Comparison of ENCODE assay signal across 12 mouse cellular contexts in the genomic region with DNA sequence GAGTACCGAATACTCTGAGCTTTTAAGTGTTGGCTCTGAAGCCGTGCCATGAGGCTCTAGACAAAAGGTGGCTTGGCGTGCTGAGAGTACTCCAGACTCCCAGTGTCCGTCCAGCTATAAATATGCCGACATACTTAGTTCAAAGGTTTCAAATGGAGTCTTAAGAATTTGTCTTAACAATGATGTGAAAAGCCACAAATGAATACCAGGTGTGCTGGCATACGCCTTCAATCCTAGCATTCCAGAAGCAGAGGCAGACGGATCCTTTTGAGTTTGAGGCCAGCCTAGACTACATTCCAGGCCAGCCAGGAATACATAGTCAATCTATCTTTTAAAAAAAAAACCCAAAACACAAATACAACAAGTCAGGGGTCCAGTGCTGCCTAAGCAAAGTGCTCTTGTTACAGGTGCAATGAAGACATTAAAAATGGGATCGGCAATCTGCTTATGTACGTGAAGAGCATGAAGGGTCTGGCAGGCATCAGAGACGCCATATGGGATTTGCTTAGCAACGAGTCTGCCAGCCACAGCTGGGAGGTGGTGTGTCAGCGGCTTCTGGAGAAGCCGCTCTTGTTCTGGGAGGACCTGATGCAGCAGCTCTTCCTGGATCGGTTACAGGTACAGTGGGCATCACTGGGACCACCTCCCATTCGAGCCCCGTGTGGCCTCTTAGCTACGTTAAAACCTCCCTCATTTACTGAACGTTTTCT. TPM values are rescaled to one million over a fixed set of nuclear protein-coding genes. Genes with fewer than 3 reads are reported as not detected.
DNase-seq lines count a peak whose midpoint lies in the region; ATAC-seq and TF ChIP-seq lines count a peak whose summit lies in the region.
"Had no signal": no experiment of that assay in that cellular context is flagged by ENCODE, and none has a peak within 500 bp of the region (broad histone marks: within the 10 kb centered on the region; RNA-seq: fewer than 3 reads in every experiment).

No protein-coding gene starts in this region.

- no peaks in the 10 kb centered on the region for H3K27me3 ChIP-seq in hindbrain, postnatal 0 days (ENCODE audit: insufficient read depth, low read length)
- no peaks in the 10 kb centered on the region for H3K27me3 ChIP-seq in hindbrain, embryonic 12.5 days
- H3K27me3 ChIP-seq: heart, embryonic 12.5 days had no signal

- no peak for ATAC-seq in hindbrain, postnatal 0 days
- ATAC-seq in hindbrain, embryonic 12.5 days (ENCODE audit: low FRiP score): no peak
- ATAC-seq: inflammation-experienced regulatory T-cells, adult 6 months had no signal

- no peaks in the 10 kb centered on the region for H3K9me3 ChIP-seq in hindbrain, postnatal 0 days (ENCODE audit: low read length)
- H3K9me3 ChIP-seq in hindbrain, embryonic 12.5 days (replicated peaks): no peaks in the 10 kb centered on the region
- H3K9me3 ChIP-seq: heart, embryonic 12.5 days had no signal

- H3K4me1 ChIP-seq in hindbrain, postnatal 0 days (ENCODE audit: insufficient read depth, low read length): peaks cover 15% of the 10 kb centered on the region
- peaks cover 22% of the 10 kb centered on the region for H3K4me1 ChIP-seq in hindbrain, embryonic 12.5 days
- H3K4me1 ChIP-seq: heart, embryonic 12.5 days had no signal

- TF ChIP-seq CTCF in hindbrain, postnatal 0 days (IDR thresholded peaks at IDR 0.05; ENCODE audit: low read depth): no peak

- WGBS in hindbrain, postnatal 0 days: 66% methylated on average over 18 of the region's 18 CpGs
- WGBS in hindbrain, embryonic 12.5 days: 76% methylated on average over 18 of the region's 18 CpGs

- DNase-seq in hindbrain, postnatal 0 days (ENCODE audit: low spot score): peak; percentile 70
- peak; percentile 70 for DNase-seq in 3T3-L1 (ENCODE audit: low read depth, low spot score)
- DNase-seq in NIH3T3 (ENCODE audit: low read depth): peak; percentile 74
- peak; percentile 35 for DNase-seq in hindlimb bud, embryonic 11.5 days (ENCODE audit: extremely low spot score, low read depth, low spot score)
- DNase-seq in spleen, postnatal 10 days (ENCODE audit: low spot score in 2 of 2): no peak
- DNase-seq in heart, postnatal 14 days: no peak
- DNase-seq: kidney, postnatal 36 days; thymus, postnatal 4 days had no signal

- peaks cover 71% of the 10 kb centered on the region for H3K36me3 ChIP-seq in hindbrain, postnatal 0 days (ENCODE audit: insufficient read depth, low read length)
- peaks cover 80% of the 10 kb centered on the region for H3K36me3 ChIP-seq in hindbrain, embryonic 12.5 days

- intact Hi-C loops in heart, postnatal 14 days (cut with DNase I): no loop called here

- H3K4me3 ChIP-seq in hindbrain, postnatal 0 days (ENCODE audit: low read length): no peak overlapping the region
- H3K4me3 ChIP-seq in hindbrain, embryonic 12.5 days: no peak overlapping the region
- H3K4me3 ChIP-seq: heart, embryonic 12.5 days had no signal

- H3K9ac ChIP-seq in hindbrain, postnatal 0 days (replicated peaks; ENCODE audit: low read length): no peak overlapping the region
- no peak overlapping the region for H3K9ac ChIP-seq in hindbrain, embryonic 12.5 days
- H3K9ac ChIP-seq: heart, embryonic 12.5 days had no signal

- no peak overlapping the region for H3K4me2 ChIP-seq in hindbrain, postnatal 0 days (ENCODE audit: low read depth, low read length)
- H3K4me2 ChIP-seq in hindbrain, embryonic 12.5 days (replicated peaks): no peak overlapping the region
- H3K4me2 ChIP-seq: heart, embryonic 12.5 days had no signal

- H3K27ac ChIP-seq in hindbrain, postnatal 0 days: no peak overlapping the region
- no peak overlapping the region for H3K27ac ChIP-seq in hindbrain, embryonic 12.5 days

RNA-seq across cellular contexts. Expression of gene Slc39a11, which starts 4.8 kb away (rescaled TPM):
- 63.3 and 67.9 TPM in 2 replicates for total RNA-seq in hindbrain, postnatal 0 days (2014; rRNA removed)
- 35.0 and 35.6 TPM in 2 replicates for polyA plus RNA-seq in hindbrain, postnatal 0 days (2015; fragmentation: Nextera tagmentation; extraction: Ambion mirVana)
- polyA plus RNA-seq in hindbrain, embryonic 12.5 days (2016; fragmentation: Nextera tagmentation; extraction: Ambion mirVana): 32.3 and 33.5 TPM in 2 replicates
- 1 to 10 TPM; 2.9 to 3.7 TPM for total RNA-seq in heart, postnatal 14 days (2021)

RNA-seq across cellular contexts. Expression of gene Cog1, which starts 5.7 kb away (rescaled TPM):
- 59.9 and 63.8 TPM in 2 replicates for total RNA-seq in hindbrain, postnatal 0 days (2014; rRNA removed)
- polyA plus RNA-seq in hindbrain, postnatal 0 days (2015; fragmentation: Nextera tagmentation; extraction: Ambion mirVana): 30.6 and 31.3 TPM in 2 replicates
- 42.1 and 45.5 TPM in 2 replicates for polyA plus RNA-seq in hindbrain, embryonic 12.5 days (2016; fragmentation: Nextera tagmentation; extraction: Ambion mirVana)
- total RNA-seq in heart, postnatal 14 days (2021): 10 to 100 TPM; 16.1 to 18.5 TPM

RNA-seq across cellular contexts. Expression of gene Fam104a, which starts 29.2 kb away (rescaled TPM):
- 29.5 and 36.8 TPM in 2 replicates for total RNA-seq in hindbrain, postnatal 0 days (2014; rRNA removed)
- polyA plus RNA-seq in hindbrain, postnatal 0 days (2015; fragmentation: Nextera tagmentation; extraction: Ambion mirVana): 50.6 and 51.5 TPM in 2 replicates
- polyA plus RNA-seq in hindbrain, embryonic 12.5 days (2016; fragmentation: Nextera tagmentation; extraction: Ambion mirVana): 49.9 and 50.4 TPM in 2 replicates
- total RNA-seq in heart, postnatal 14 days (2021): 10 to 100 TPM; 15.3 to 16.0 TPM

RNA-seq across cellular contexts. Expression of gene D11Wsu47e, which starts 29.5 kb away (rescaled TPM):
- total RNA-seq in hindbrain, postnatal 0 days (2014; rRNA removed): 17.7 and 32.4 TPM in 2 replicates
- polyA plus RNA-seq in hindbrain, postnatal 0 days (2015; fragmentation: Nextera tagmentation; extraction: Ambion mirVana): 19.7 and 22.5 TPM in 2 replicates
- 23.8 and 25.9 TPM in 2 replicates for polyA plus RNA-seq in hindbrain, embryonic 12.5 days (2016; fragmentation: Nextera tagmentation; extraction: Ambion mirVana)
- total RNA-seq in heart, postnatal 14 days (2021): 1 to 10 TPM; 6.5 to 7.1 TPM

RNA-seq across cellular contexts. Expression of gene Sstr2, which starts 35.6 kb away (rescaled TPM):
- 58.9 and 94.0 TPM in 2 replicates for total RNA-seq in hindbrain, postnatal 0 days (2014; rRNA removed)
- polyA plus RNA-seq in hindbrain, postnatal 0 days (2015; fragmentation: Nextera tagmentation; extraction: Ambion mirVana): 32.4 and 37.6 TPM in 2 replicates
- 35.3 and 37.8 TPM in 2 replicates for polyA plus RNA-seq in hindbrain, embryonic 12.5 days (2016; fragmentation: Nextera tagmentation; extraction: Ambion mirVana)
- not detected for total RNA-seq in heart, postnatal 14 days (2021)
- total RNA-seq: gastrocnemius, adult 18-20 months had no signal

Comparison
In these comparisons a context has a peak if more than half of its experiments do, and no peak if none do; other contexts are left out.
1. DNase-seq: peak in hindbrain, postnatal 0 days (single experiment), 3T3-L1 (single experiment), NIH3T3 (single experiment) and hindlimb bud, embryonic 11.5 days (single experiment); none in spleen, postnatal 10 days (0 of 2) and heart, postnatal 14 days (0 of 2).
2. RNA of gene Slc39a11, which starts 4.8 kb away (total RNA-seq): 63.3 to 67.9 TPM in hindbrain, postnatal 0 days; 2.9 to 3.7 TPM in heart, postnatal 14 days; every median in the first group is over 10 times any median in the second.